In the genomic region with DNA sequence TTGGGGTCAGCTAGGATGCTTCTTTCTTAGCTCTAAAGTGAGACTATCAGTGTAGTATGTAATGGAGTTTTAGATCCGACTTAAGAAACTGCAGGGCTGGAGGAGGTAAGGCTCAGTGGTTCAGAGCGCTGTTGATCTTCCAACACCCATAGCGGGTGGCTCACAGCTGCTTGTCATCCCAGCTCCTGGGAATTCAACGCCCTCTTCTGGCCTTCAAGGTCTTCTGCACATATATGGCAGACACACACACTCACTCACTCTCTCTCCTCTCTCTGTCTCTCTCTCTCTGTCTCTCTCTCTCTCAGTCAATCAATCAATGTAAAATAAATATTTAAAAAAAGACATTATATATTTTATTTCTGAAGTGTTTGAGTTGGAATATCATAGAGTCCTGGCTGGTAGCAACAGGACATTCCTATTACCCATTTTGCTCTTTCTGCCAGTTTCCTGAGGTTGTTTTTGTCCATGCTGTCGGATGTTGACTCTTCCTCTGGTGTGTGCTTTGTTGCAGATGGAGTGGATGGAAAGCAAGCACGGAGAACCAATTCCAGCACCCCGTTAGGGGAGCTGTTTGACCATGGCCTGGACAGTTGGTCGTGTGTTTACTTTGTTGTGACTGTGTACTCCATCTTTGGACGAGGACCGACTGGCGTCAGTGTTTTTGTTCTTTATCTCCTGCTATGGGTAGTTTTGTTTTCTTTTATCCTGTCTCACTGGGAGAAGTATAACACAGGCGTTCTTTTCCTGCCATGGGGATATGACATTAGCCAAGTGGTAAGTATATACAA, we compare ENCODE assay signal across 28 mouse cellular contexts. TPM values are rescaled to one million over a fixed set of nuclear protein-coding genes. Genes with fewer than 3 reads are reported as not detected.
DNase-seq lines count a peak whose midpoint lies in the region; ATAC-seq and TF ChIP-seq lines count a peak whose summit lies in the region.
"Had no signal": no experiment of that assay in that cellular context is flagged by ENCODE, and none has a peak within 500 bp of the region (broad histone marks: within the 10 kb centered on the region; RNA-seq: fewer than 3 reads in every experiment).

No protein-coding gene starts in this region.

- TF ChIP-seq POLR2A in ES-Bruce4 (IDR thresholded peaks at IDR 0.05; ENCODE audit: insufficient read depth, low read length), result no peak

- H3K36me3 ChIP-seq in liver, embryonic 11.5 days (ENCODE audit: control insufficient read depth, insufficient read depth, low read length), result peaks cover 23% of the 10 kb centered on the region
- H3K36me3 ChIP-seq in ES-Bruce4 (ENCODE audit: control insufficient read depth, insufficient read depth, low read length, poor library complexity, severe bottlenecking), result peaks cover 8% of the 10 kb centered on the region
- peaks cover 16% of the 10 kb centered on the region for H3K36me3 ChIP-seq in liver, embryonic 14.5 days (replicated peaks; ENCODE audit: control insufficient read depth, insufficient read depth, low read depth)

- no peaks in the 10 kb centered on the region for H3K9me3 ChIP-seq in liver, embryonic 11.5 days (ENCODE audit: control insufficient read depth, low read length)
- H3K9me3 ChIP-seq in ES-Bruce4 (replicated peaks; ENCODE audit: control insufficient read depth, insufficient read depth, low read length, poor library complexity, severe bottlenecking), result no peaks in the 10 kb centered on the region
- no peaks in the 10 kb centered on the region for H3K9me3 ChIP-seq in liver, embryonic 14.5 days (ENCODE audit: control insufficient read depth, low read length)
- H3K9me3 ChIP-seq: forebrain, embryonic 13.5 days; heart, embryonic 15.5 days; hindbrain, embryonic 15.5 days; limb, embryonic 13.5 days; midbrain, embryonic 13.5 days had no signal

- H3K4me2 ChIP-seq in liver, embryonic 11.5 days, result no peak overlapping the region
- no peak overlapping the region for H3K4me2 ChIP-seq in liver, embryonic 14.5 days (ENCODE audit: low read depth)
- H3K4me2 ChIP-seq: forebrain, embryonic 13.5 days; heart, embryonic 15.5 days; hindbrain, embryonic 15.5 days; limb, embryonic 13.5 days; midbrain, embryonic 13.5 days had no signal

- ATAC-seq in liver, embryonic 11.5 days (replicated peaks; ENCODE audit: low FRiP score), result no peak
- ATAC-seq in liver, embryonic 14.5 days (ENCODE audit: insufficient read depth), result no peak
- ATAC-seq in activated CD4-positive, CD25-positive, alpha-beta regulatory T cell, adult 4 months, result no peak
- ATAC-seq: forebrain, embryonic 13.5 days; midbrain, embryonic 13.5 days had no signal

- TF ChIP-seq CTCF in ES-Bruce4 (IDR thresholded peaks at IDR 0.05; ENCODE audit: low read depth, low read length), result peak; percentile 15
- TF ChIP-seq CTCF in liver, embryonic 14.5 days (IDR thresholded peaks at IDR 0.05; ENCODE audit: low read depth), result peak; percentile 34; the same call in 1 of the 2 replicates

- H3K27ac ChIP-seq in liver, embryonic 11.5 days (ENCODE audit: low read depth, low read length), result peak overlapping the region; percentile 52; the same call in 1 of the 2 replicates
- no peak overlapping the region for H3K27ac ChIP-seq in ES-Bruce4 (ENCODE audit: insufficient read depth, low read length)
- H3K27ac ChIP-seq in liver, embryonic 14.5 days, result no peak overlapping the region
- H3K27ac ChIP-seq: forebrain, embryonic 13.5 days; heart, embryonic 15.5 days; hindbrain, embryonic 15.5 days; limb, embryonic 13.5 days; midbrain, embryonic 13.5 days had no signal

- WGBS in liver, embryonic 11.5 days, result 83% methylated on average over 12 of the region's 12 CpGs
- 75% methylated on average over 12 of the region's 12 CpGs for WGBS in liver, embryonic 14.5 days (ENCODE audit: insufficient replicate concordance)

- no peaks in the 10 kb centered on the region for H3K4me1 ChIP-seq in liver, embryonic 11.5 days (replicated peaks; ENCODE audit: control insufficient read depth, insufficient read depth, low read length)
- no peaks in the 10 kb centered on the region for H3K4me1 ChIP-seq in ES-Bruce4 (ENCODE audit: control insufficient read depth, insufficient read depth, low read length)
- H3K4me1 ChIP-seq in liver, embryonic 14.5 days (replicated peaks; ENCODE audit: control insufficient read depth in 2 of 2, insufficient read depth in 2 of 2, low read length in 1 of 2), result no peaks in the 10 kb centered on the region
- H3K4me1 ChIP-seq: forebrain, embryonic 13.5 days; heart, embryonic 15.5 days; hindbrain, embryonic 15.5 days; limb, embryonic 13.5 days; midbrain, embryonic 13.5 days had no signal

- H3K4me3 ChIP-seq in liver, embryonic 11.5 days (ENCODE audit: low read depth, low read length), result no peak overlapping the region
- H3K4me3 ChIP-seq in ES-Bruce4 (ENCODE audit: low read depth, low read length), result no peak overlapping the region
- no peak overlapping the region for H3K4me3 ChIP-seq in liver, embryonic 14.5 days (ENCODE audit: insufficient read depth in 1 of 2, low read depth in 2 of 2, low read length in 2 of 2)
- H3K4me3 ChIP-seq: forebrain, embryonic 13.5 days; heart, embryonic 15.5 days; hindbrain, embryonic 15.5 days; limb, embryonic 13.5 days; megakaryocyte, embryonic 14.5 days; midbrain, embryonic 13.5 days had no signal

- TF ChIP-seq EP300 in ES-Bruce4 (IDR thresholded peaks at IDR 0.05; ENCODE audit: insufficient read depth, low read depth, low read length), result no peak
- TF ChIP-seq EP300 in liver, embryonic 14.5 days (IDR thresholded peaks at IDR 0.05; ENCODE audit: low read depth), result no peak

- no peaks in the 10 kb centered on the region for H3K27me3 ChIP-seq in liver, embryonic 11.5 days (replicated peaks; ENCODE audit: control insufficient read depth, insufficient read depth, low read length)
- H3K27me3 ChIP-seq in ES-Bruce4 (ENCODE audit: control insufficient read depth, insufficient read depth, low read length, poor library complexity, severe bottlenecking), result no peaks in the 10 kb centered on the region
- H3K27me3 ChIP-seq in liver, embryonic 14.5 days (ENCODE audit: control insufficient read depth, insufficient read depth, low read length), result no peaks in the 10 kb centered on the region
- H3K27me3 ChIP-seq: forebrain, embryonic 13.5 days; heart, embryonic 15.5 days; hindbrain, embryonic 15.5 days; limb, embryonic 13.5 days; megakaryocyte, embryonic 14.5 days; midbrain, embryonic 13.5 days had no signal

- no peak for DNase-seq in liver, embryonic 11.5 days (ENCODE audit: low spot score)
- DNase-seq in liver (no peak), 416B (ENCODE audit: low read depth) (peak; percentile 39)
- DNase-seq in liver, embryonic 14.5 days (ENCODE audit: low read depth in 3 of 3, low spot score in 3 of 3), result no peak
- no peak for DNase-seq in adrenal gland, postnatal 36 days
- DNase-seq in ovary, postnatal 14 days (ENCODE audit: low spot score), result no peak
- DNase-seq: adrenal gland, postnatal 10 days; cerebellum, adult 9-10 months; gastrocnemius, postnatal 36 days; kidney, postnatal 25 days; retina, postnatal 1 day; right cerebral cortex, postnatal 25 days; spleen, adult 18-20 months; thymus, postnatal 14 days had no signal

- no peak overlapping the region for H3K9ac ChIP-seq in liver, embryonic 11.5 days (ENCODE audit: low read depth, low read length)
- no peak overlapping the region for H3K9ac ChIP-seq in ES-Bruce4 (ENCODE audit: low read depth, poor library complexity, severe bottlenecking)
- no peak overlapping the region for H3K9ac ChIP-seq in liver, embryonic 14.5 days (replicated peaks)
- H3K9ac ChIP-seq: forebrain, embryonic 13.5 days; heart, embryonic 15.5 days; hindbrain, embryonic 15.5 days; limb, embryonic 13.5 days; midbrain, embryonic 13.5 days had no signal

RNA-seq across cellular contexts. Expression of a gene that starts 23.4 kb away (rescaled TPM):
- polyA plus RNA-seq in liver, embryonic 11.5 days (2014; fragmentation: Nextera tagmentation; extraction: Ambion mirVana), result 28.2 and 31.3 TPM in 2 replicates
- 38.3 and 41.6 TPM in 2 replicates for polyA plus RNA-seq in ES-Bruce4 (2011; ENCODE audit: insufficient read depth, insufficient read length, low read depth, missing spikeins)
- polyA plus RNA-seq in liver, embryonic 14.5 days (2012; rRNA removed), result 13.3 and 13.5 TPM in 2 replicates
- polyA plus RNA-seq in liver, embryonic 14.5 days (2014; fragmentation: Nextera tagmentation; extraction: Ambion mirVana), result 12.5 and 14.8 TPM in 2 replicates
- 10 to 100 TPM; 21.9 to 23.3 TPM for polyA plus RNA-seq in activated CD4-positive, CD25-positive, alpha-beta regulatory T cell, adult 4 months (2017; shearing (Covaris generic))
- 10 to 100 TPM; 24.2 to 25.9 TPM for total RNA-seq in adrenal gland, postnatal 36 days (2021)

RNA-seq across cellular contexts. Expression of a gene that starts 25.4 kb away (rescaled TPM):
- 1.6 and 1.7 TPM in 2 replicates for polyA plus RNA-seq in liver, embryonic 11.5 days (2014; fragmentation: Nextera tagmentation; extraction: Ambion mirVana)
- 1.1 and 2.0 TPM in 2 replicates for polyA plus RNA-seq in ES-Bruce4 (2011; ENCODE audit: insufficient read depth, insufficient read length, low read depth, missing spikeins)
- 0.67 and 0.73 TPM in 2 replicates for polyA plus RNA-seq in liver, embryonic 14.5 days (2012; rRNA removed)
- polyA plus RNA-seq in liver, embryonic 14.5 days (2014; fragmentation: Nextera tagmentation; extraction: Ambion mirVana), result 0.98 and 1.4 TPM in 2 replicates
- 10 to 100 TPM in 1 of 2 experiments, 1 to 10 TPM in 1; 8.1 to 13.2 TPM for polyA plus RNA-seq in activated CD4-positive, CD25-positive, alpha-beta regulatory T cell, adult 4 months (2017; shearing (Covaris generic))
- under 1 TPM; 0.26 to 0.43 TPM for total RNA-seq in adrenal gland, postnatal 36 days (2021)
- total RNA-seq: gastrocnemius, adult 18-20 months; heart, adult 8-10 months; hematopoietic stem cell, adult 5-6 weeks; monocyte, adult 5-6 weeks had no signal

RNA-seq across cellular contexts. Expression of a gene that starts 50.2 kb away (rescaled TPM):
- not detected in 2 replicates for polyA plus RNA-seq in liver, embryonic 11.5 days (2014; fragmentation: Nextera tagmentation; extraction: Ambion mirVana)
- polyA plus RNA-seq in ES-Bruce4 (2011; ENCODE audit: insufficient read depth, insufficient read length, low read depth, missing spikeins), result not detected in 2 replicates
- polyA plus RNA-seq in liver, embryonic 14.5 days (2012; rRNA removed), result 0.01 and 0.02 TPM in 2 replicates
- polyA plus RNA-seq in liver, embryonic 14.5 days (2014; fragmentation: Nextera tagmentation; extraction: Ambion mirVana), result not detected in 2 replicates
- polyA plus RNA-seq in activated CD4-positive, CD25-positive, alpha-beta regulatory T cell, adult 4 months (2017; shearing (Covaris generic)), result not detected
- not detected for total RNA-seq in adrenal gland, postnatal 36 days (2021)
- total RNA-seq: gastrocnemius, adult 18-20 months; gastrocnemius, postnatal 36 days; hematopoietic stem cell, adult 5-6 weeks; left cerebral cortex, postnatal 14 days; monocyte, adult 5-6 weeks had no signal
- polyA plus RNA-seq: brain, embryonic 14.5 days; forebrain, embryonic 13.5 days; hindbrain, embryonic 15.5 days; limb, embryonic 13.5 days; midbrain, embryonic 13.5 days had no signal
